Mouse (Mus musculus): Measurements from ENCODE around the gene Fam3c. TPM values are rescaled to one million over a fixed set of nuclear protein-coding genes. Genes with fewer than 3 reads are reported as not detected.

The Fam3c gene
- total RNA-seq, 2 experiments from 2014 or later = 90.6 to 102 TPM

DNA sequence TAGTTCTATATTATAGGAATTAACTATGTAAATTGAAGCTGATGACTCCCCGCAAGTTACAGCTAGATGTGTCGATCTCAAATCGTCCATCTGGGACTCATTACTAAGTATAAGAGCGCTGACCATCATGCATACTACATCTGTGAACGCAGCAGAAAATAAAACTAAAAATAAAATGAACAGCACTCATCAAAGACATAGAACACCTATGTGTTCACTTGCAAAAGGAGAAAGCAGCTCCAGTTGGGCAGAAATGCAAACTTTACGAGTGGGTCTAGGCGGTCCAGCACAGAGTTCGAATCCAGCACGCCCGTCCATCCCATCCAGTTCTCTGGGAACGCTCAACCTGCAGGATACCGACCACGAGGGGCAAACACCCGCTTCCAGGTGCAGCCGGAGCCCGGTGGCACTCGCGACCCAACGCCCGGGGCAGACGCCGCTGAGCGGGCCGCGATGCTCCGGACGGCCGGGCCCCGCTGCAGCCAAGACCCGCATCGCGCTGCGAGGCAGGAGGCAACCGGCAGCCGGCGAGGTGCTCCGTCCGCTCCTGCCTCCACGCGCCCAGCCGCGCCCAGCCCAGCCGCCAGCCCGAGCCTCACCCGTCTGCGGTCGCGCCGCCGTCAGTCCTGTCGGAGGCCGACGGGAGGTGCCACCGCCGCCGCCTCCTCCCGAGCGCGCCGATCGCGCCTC is 502 bp downstream of the Fam3c start:
- intact Hi-C loops (cut with DNase I) = no loop called here

DNA sequence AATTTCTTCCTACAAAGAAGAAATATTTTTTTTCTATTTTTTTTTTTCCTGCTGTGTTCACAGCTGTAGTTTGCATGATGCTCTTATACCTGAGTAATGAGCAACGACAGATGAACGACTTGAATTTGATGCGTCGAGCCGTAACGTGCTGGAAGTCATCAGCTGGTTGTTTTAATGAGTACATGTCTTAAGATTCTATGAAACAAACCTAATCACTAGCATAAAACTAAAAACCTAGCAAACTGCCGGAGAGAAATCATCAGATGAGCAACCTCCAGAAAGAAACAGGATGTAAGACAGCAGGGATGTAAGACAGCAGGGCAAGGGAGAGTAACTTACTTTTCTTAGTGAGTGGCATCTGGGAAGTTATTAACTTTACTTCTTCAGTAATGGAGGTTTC is 1.4 kb downstream of the Fam3c start:
- intact Hi-C loops (cut with DNase I) = no loop called here
- DNase-seq (ENCODE audit: low spot score in 2 of 2) = no peak

More for the DNA sequence above, 502 bp downstream of the Fam3c start:
- DNase-seq (ENCODE audit: low spot score in 2 of 2) = no peak

DNA sequence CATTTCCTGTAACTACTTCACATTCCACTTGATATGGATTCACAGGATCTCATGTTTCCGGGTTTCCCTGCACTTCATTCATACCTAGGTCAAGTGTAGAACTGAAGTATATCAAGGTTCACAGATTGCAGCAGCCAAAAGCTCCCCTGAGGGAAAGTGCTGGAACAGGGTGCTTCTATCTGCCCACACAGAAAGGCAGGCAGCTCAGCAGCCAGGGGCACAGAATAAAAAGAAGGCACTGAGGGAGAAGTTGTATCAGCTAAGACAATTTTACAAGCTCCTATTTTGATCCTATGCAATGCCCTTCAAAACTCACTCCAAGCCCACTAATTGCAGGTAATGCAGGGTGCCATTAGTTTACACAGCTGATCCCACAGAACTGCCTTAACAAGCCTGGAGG is 2.0 kb downstream of the Fam3c start:
- DNase-seq (ENCODE audit: low spot score in 2 of 2) = no peak
- intact Hi-C loops (cut with DNase I) = no loop called here

DNA sequence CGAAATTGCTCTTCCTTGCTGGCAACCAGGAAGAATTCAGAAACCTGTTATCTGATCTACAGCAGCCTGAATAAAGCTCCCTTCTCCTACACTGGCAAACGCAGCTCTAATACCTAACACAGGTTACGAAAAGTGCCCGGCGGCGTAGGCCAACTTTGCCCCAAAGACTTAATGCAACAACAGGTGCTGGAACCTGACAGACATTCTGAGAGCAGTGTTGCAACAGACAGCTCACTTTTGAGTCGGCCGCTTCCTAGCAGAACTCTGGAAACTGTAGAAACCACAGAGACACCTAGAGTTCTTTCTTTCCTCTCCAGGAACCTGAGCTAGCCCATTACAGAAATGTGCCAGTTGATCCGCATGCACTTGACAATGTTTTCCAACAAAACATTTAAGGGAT is 4.5 kb downstream of the Fam3c start:
- DNase-seq (ENCODE audit: low spot score in 2 of 2) = no peak
- intact Hi-C loops (cut with DNase I) = no loop called here

DNA sequence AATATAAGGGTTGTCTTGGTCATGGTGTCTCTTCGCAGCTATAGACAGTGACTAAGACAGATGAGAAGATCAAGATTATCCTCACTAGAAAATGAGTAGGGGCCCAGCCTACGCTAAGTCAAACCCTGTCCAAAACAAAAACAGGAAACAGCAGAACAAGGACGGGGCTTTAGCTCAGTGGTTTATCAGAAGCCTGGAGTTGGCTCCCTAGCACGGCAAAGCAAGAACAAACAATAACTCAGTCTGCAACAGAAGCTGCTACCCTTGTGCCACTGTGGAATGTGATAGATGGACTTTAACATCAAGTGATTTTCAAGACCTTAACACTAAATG is 5.8 kb downstream of the Fam3c start:
- intact Hi-C loops (cut with DNase I) = no loop called here
- DNase-seq (ENCODE audit: low spot score in 2 of 2) = no peak

DNA sequence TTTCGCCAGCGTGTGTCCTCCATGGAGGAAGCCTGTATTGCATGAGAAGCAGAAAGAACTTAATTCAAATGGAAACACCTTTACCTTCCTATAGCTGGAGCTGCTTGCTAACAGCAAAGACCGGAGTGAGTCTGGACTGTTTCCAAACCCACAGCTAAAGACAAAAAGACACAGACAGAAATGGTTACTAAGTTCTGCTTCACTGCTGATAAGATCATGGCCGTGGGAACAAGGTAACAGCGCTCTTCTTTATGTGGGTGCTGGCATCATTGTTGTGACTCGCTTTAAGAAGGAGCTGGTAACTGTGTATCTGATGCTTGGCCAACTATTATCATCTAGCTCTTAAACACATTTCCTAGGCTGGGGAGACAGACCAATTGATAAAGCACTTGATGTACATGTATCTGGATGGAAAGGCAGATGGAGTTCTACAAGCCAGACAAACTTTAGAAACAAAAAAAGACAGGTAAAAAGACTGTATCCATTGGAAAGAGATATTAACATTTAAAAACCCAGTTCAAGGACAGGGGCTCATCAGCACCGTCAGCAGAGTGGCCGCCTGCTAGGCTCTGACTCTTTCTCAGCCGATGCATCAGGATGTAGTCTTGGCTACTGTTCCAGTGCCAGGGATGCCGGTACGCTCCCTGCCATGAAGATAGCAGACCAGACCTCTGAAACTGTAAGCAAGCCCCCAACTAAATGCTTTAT is 6.4 kb downstream of the Fam3c start:
- intact Hi-C loops (cut with DNase I) = no loop called here
- no peak for DNase-seq (ENCODE audit: low spot score in 2 of 2)

DNA sequence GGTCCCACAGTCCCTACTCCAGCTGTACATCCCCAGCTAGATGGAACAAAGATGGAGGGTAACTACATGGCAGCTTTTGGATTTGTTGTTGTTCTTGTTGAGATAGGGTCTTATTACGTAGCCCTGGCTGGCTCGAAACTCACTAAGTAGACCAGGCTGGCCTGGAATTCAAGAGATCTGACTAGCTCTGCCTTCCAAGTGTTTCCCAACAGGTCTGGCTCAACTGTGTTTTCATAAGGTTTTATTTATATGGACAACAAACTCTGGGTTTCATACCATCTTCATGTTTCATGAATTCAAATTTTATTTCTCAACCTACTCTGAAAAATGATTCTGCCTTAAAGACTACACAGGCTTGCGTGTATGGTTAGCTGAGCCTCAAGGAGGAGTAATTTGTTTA is 7.1 kb downstream of the Fam3c start:
- intact Hi-C loops (cut with DNase I) = no loop called here
- no peak for DNase-seq (ENCODE audit: low spot score in 2 of 2)

DNA sequence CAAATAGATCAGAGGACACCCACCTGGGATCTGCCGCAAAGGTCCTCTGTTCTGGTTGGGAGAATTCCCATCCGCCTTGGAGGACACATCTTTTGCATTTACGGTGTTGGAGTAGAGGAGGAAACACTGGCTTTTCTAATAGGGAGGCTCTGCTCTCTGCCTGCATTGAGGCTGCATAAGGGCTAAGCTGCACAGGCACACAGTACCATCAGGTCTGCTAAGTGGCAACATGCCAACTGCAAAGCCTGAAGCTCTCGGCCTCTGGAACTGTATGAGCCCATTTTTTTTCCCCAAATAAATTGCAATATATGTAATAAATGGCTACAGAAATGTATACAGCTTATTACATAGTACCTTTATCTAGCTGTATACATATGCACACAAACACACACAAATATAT is 7.9 kb downstream of the Fam3c start:
- intact Hi-C loops (cut with DNase I) = no loop called here
- DNase-seq (ENCODE audit: low spot score in 2 of 2) = no peak

DNA sequence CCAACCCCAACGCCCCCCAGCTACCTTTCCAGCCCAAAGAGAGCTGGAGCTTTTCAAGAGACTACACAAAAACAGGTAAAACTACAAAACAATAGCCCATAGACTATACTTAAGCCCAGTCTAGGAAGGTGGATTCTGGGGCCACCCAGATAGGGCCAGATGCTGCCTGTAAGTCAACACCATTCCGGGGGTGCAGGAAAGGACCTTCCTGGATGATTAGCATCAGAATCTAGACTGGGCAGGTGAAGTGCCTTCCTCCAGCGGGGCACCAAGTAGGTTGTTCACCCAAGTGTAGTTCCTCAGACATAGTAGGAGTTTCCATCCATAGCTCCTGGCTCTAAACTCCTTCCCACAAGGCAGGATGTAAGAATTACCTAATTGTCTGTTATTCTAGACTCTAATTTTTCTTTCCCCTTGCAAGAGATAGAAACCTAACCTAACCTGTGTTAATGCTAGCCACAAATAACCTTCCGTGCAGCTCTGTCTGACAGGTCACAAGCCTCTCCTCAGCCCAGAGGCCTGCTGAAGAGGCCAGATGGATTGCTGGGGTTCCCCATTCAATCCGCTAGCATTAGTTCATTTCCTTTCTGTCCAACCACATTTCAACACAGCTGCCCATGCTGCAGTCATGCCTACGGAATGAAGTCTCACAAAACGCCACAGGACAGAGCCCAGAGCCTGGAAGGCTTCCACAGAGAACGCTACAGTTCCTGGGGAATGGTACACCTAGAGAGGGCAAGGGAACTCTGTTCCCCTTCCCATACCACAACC is 8.7 kb downstream of the Fam3c start:
- intact Hi-C loops (cut with DNase I) = no loop called here
- no peak for DNase-seq (ENCODE audit: low spot score in 2 of 2)

DNA sequence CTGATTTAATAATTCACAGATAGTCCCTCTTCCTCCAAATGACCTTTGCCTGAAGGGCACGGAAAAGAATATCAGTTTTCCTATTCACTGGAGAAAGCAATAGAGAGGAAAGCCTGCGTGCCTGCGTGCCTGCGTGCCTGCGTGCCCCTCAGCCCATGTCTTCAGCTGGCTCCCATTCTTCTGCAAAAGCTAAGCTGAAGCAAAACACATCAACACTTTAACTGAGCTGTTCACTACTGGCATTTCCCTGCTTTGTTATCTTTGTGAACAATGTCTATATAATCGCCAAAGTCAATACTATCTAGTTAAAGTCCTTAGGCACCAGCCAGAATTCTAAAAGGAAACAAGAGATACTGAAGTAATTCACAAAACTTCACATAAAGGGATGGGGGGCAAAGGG is 11.6 kb downstream of the Fam3c start:
- intact Hi-C loops (cut with DNase I) = no loop called here
- DNase-seq (ENCODE audit: low spot score in 2 of 2) = no peak

DNA sequence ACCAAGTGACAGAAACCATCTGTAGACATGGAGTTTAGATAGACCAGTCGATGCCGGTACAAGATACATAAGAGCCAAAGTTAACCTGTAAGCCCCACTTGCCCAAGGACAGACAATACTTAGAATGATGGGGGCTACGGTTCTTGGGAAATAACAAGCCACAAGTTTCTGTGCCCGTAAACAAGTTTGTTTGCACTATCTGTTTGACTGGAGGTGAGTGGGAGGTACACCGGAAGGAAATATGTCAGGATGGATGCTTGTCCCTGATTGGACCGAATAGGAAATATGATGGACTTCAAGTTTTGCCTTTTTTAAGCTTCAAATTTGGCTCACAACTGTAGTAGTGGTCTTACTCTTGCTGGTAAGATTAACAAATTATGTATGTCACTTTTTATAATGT is 12.3 kb downstream of the Fam3c start:
- intact Hi-C loops (cut with DNase I) = no loop called here
- DNase-seq (ENCODE audit: low spot score in 2 of 2) = no peak

DNA sequence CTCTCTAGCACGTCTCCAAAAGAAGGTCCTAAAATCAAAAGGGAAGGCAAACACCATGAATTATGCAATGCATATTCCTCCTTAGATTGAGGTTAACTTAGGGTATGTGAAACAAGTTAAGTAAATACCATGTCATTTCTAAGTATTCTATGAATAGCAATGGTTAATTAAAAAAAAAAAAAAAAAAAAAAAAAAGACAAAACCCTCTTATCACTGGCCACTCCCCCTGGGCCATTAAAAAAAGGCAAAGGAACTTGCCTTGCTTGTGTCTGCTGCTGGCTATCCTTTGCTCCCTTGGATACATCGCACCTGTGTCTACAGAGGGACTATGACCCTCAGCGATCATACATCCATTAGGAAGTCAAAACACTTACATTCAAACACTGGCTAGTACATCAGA is 12.8 kb downstream of the Fam3c start:
- intact Hi-C loops (cut with DNase I) = no loop called here
- no peak for DNase-seq (ENCODE audit: low spot score in 2 of 2)

DNA sequence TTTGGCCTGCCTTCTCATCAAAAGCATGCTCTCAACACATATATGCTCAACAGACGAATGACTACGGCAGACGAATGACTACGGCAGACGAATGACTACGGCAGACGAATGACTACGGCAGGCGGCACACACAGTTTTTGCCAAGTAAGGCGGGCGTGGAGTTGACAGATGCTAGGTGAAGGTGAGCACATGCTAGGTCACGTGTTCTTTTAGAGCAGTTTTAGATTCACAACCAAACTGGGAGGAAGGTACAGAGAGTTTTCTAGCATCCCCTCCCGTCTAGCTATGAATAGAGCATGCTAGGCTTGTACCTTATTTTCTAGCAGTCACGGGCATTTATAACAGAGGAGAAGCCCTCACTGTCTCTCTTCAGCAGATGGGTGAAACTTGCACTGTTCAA is 15.3 kb downstream of the Fam3c start:
- intact Hi-C loops (cut with DNase I) = no loop called here
- DNase-seq (ENCODE audit: low spot score in 2 of 2) = no peak

DNA sequence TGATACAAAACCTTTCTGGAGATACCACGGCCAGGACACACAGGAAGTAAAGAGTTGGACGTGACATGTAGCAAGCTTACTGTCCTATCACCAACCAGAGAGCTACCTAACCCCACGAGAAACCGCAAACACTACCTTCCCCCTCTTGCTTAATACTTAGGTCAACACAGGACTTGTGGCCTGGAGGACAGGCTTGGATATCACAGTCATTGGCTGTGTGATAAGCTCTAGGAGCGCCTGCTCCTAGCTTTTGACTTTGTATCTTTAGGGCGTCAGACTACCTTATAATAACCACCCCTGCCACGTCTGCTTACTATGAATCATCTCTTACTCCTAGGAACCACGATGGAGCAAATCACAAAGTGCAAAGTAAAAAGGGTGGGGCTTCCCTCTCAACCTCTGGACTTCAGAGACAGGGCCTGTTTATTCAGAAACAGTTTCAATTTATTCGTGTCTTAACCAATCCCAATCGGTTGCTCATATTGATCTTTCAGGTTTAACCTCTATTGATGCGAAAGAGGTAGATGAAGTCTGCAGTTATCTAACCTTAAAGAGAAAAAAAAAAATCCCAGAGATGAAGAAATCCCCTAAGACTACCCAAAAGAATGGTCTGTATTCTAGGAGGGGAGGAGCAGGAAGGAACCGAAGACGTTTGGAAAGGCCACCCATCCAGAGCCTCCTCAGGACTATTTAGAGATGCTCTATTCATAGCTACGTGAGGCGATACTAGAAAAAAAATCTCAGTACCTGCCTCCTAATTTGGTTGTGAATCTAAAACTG is 16.1 kb downstream of the Fam3c start:
- DNase-seq (ENCODE audit: low spot score in 2 of 2) = no peak
- intact Hi-C loops (cut with DNase I) = no loop called here

DNA sequence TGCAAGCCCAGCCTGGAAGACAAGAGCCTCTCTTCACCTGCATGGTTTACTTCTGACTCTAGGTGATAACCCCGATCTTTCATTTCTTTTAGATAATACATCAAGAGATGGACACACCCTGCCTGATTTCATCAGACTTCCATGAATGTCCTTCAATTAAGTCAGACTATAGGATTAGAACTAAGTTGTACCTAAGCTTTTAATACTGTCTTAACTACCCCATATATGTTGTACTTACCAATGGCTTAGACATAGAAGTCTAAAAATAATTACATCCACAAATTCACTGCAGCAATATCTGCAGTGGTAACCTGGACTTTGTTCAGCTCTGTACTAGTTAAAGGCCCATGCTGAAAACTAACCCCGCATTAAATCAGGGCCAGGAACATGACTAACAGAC is 23.5 kb downstream of the Fam3c start:
- intact Hi-C loops (cut with DNase I) = no loop called here
- DNase-seq (ENCODE audit: low spot score in 2 of 2) = no peak

DNA sequence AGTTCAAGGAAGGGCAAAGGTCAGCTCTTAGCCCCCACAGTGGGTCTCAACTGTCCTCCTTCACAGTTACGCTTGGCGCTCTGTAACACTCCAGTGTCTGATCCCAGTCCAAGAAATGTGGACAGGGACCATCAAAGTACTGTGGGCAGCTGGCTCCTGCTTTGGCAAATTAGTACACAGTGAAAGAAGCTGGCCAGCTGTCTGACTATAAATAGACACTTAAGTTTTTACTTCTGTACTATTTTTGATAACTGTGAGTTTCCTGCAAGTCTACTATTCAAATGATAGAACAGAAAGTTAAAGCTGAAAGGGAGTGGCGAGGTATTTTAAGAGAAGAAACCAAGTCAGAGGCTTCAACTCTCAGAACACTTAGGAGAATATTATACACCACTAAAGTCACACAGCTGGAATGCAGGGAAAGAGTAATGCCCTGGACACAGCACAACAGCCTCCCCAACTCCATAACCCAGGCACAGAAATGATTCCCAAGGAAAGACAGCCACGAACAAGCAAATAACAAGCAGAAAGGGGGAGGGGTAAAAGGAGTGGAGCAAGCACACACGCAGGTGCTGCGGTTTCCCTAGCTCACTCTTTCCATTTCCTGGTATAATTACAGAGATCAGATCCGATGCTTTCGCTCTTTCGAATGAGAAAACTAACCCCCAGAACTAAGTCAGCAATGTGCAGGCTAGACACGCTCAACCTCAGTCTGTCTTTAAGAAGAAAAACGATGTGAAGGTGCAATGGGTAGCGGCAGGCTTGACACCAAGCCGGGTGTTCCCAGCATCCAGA is 25.7 kb downstream of the Fam3c start:
- intact Hi-C loops (cut with DNase I) = no loop called here
- DNase-seq (ENCODE audit: low spot score in 2 of 2) = peak in 1 of 2 experiments; percentile 20

DNA sequence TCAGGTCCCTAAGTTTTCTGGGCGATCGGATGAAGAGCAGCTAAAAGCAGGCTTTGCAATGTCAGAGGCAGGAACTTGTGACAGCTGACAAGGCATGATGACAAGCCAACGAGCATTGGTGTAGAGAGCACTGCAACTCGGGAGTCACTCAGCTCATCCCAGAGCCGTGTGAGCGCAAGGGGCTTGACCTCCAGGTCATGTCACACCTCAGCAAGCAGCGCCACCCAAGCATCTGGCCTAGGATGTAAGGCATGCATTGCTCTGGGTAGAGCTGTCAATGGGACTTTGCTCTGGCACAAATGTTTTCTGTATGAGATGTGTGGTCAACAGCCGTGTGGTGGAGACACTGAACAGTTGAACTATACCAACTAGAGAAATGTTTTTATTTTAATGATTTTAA is 28.1 kb downstream of the Fam3c start:
- no peak for DNase-seq (ENCODE audit: low spot score in 2 of 2)
- intact Hi-C loops (cut with DNase I) = no loop called here

DNA sequence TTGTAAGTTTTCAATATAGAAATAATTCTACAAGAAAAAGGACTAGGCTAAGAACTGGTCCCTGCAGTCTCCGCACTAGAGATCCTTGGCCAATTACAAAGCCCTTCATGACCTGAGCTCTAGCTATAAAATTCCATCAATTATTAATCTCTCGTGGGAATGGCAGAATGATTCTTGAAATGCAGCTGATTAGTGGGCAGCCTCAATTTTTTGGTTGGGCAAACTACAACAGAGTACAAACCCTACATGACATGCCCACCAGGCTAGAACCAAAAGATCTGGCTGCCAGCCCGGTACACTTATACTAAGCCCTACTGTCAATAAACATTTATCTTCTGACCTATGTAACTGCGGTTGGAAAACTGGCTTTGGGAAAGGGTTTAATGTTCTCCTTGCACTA is 29.0 kb downstream of the Fam3c start:
- intact Hi-C loops (cut with DNase I) = no loop called here
- DNase-seq (ENCODE audit: low spot score in 2 of 2) = no peak

DNA sequence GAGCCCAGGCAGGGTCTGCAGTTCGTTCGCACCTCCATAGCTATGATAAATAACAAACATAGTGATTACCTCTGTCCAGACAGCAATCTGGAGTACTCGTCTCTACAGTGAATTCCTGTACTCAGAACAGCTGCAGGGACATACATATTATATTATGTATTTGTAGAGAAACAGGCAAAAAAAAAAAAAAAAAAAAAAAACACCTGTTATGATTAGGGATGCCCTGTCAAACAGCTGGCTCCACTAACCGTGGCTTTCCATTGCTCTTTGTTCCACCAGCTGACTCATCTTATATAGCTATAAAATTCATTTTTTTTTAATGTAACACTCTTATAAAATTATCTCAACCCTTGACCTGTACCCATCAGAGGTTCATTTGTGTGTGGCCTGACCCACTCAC is 29.8 kb downstream of the Fam3c start:
- intact Hi-C loops (cut with DNase I) = no loop called here
- no peak for DNase-seq (ENCODE audit: low spot score in 2 of 2)

Data from left cerebral cortex, postnatal 14 days (tissue).